Mouse (Mus musculus) hindbrain, postnatal 0 days (tissue): ENCODE data around the gene Fam92b. TPM values are rescaled to one million over a fixed set of nuclear protein-coding genes. Genes with fewer than 3 reads are reported as not detected.

Experiments used
- ATAC-seq: fragments of 200-750 bp; cut with Nextera tagmentation; 2 replicates; pipeline ENCODE4 v1.8.0; 2017; ENCODE audit warnings: mild to moderate bottlenecking, moderate TSS enrichment, moderate library complexity
- DNase-seq: peaks from one replicate; pipeline ENCODE4 v3.0.0-alpha.2; 2015; ENCODE audit warnings: low spot score
- H3K27ac ChIP-seq: fragments of 300-500 bp; sonication (generic); 2 replicates; pipeline ENCODE4 v1.5.1; 2014; ENCODE audit warnings: mild to moderate bottlenecking
- H3K27me3 ChIP-seq: fragments of 300-500 bp; sonication (generic); 2 replicates; pipeline ENCODE4 v1.6.1; 2014; ENCODE audit warnings: low read length, mixed read lengths; ENCODE audit not compliant: insufficient read depth
- H3K36me3 ChIP-seq: fragments of 300-500 bp; sonication (generic); 2 replicates; pipeline ENCODE4 v1.6.1; 2014; ENCODE audit warnings: low read length, mixed read lengths; ENCODE audit not compliant: insufficient read depth
- H3K4me1 ChIP-seq: fragments of 300-500 bp; sonication (generic); 2 replicates; pipeline ENCODE4 v1.6.1; 2014; ENCODE audit warnings: antibody characterized with exemption, low read length, mixed read lengths; ENCODE audit not compliant: insufficient read depth
- H3K4me2 ChIP-seq: fragments of 300-500 bp; sonication (generic); 2 replicates; pipeline ENCODE4 v1.6.1; 2014; ENCODE audit warnings: low read depth, mild to moderate bottlenecking, low read length, moderate library complexity, mixed read lengths
- H3K4me3 ChIP-seq: fragments of 300-500 bp; sonication (generic); 2 replicates; pipeline ENCODE4 v1.5.1; 2014; ENCODE audit warnings: low read length
- H3K9ac ChIP-seq: fragments of 300-500 bp; sonication (generic); replicated peaks from 2 replicates; pipeline ENCODE4 v1.6.1; 2014; ENCODE audit warnings: mild to moderate bottlenecking, low read length, moderate library complexity, mixed read lengths
- H3K9me3 ChIP-seq: fragments of 300-500 bp; sonication (generic); 2 replicates; pipeline ENCODE4 v1.6.1; 2016; ENCODE audit warnings: low read length, mixed read lengths
- CTCF ChIP-seq: IDR thresholded peaks from 2 replicates; pipeline ENCODE4 v1.5.1; 2016; ENCODE audit warnings: antibody characterized with exemption, control low read depth, low read depth
- WGBS: fragments of 180-500 bp; shearing (Covaris S2); extraction: QIAGEN DNeasy Blood & Tissue Kit; methylation state at CpG from one replicate; pipeline ENCODE4 v1.1.7; 2014; 5-methylcytosine and 5-hydroxymethylcytosine counted together
- polyA plus RNA-seq: library from polyadenylated mRNA; unstranded; fragments of >200 nt; fragmentation: Nextera tagmentation; extraction: Ambion mirVana; gene quantifications from 2 replicates; pipeline ENCODE4 v1.2.1, GENCODE M21; 2015
- total RNA-seq: library from RNA; depleted of rRNA; stranded (reverse); fragments of >200 nt; gene quantifications from 2 replicates; pipeline ENCODE4 v1.2.3, GENCODE M21; 2014

Gene Fam92b
- total and polyA plus RNA-seq, 2 experiments from 2014 or later: 1.2 to 2.0 TPM

GRCm38 (mm10) chr8:120173195-120173594 lies 4.1 kb downstream of the Fam92b start:
- no peak for ATAC-seq

DNA sequence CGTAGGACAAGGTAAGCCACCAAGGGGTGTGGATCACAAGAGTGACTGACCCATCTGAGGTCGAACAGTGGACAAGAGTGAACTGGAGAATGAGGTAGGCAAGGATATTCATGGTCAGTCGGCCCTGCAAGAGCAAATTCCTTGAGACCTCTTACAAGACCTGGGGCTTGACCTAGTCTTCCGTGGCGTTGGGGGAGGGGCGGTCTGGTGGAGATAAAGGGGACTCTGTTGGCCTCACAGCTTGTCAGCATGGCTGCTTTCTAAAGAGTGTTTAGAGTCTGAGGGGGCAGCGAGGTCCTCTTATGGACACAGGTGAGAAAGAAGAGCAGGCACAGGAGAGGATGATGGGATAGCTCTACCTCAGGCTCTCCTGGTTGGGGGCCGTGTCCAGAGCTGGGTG lies 8.1 kb downstream of the Fam92b start:
- no peak for TF ChIP-seq CTCF
- peaks cover 13% of the 10 kb centered on the region for H3K4me1 ChIP-seq
- no peak for ATAC-seq
- H3K4me2 ChIP-seq: no peak overlapping the region
- DNase-seq: no peak
- no peaks in the 10 kb centered on the region for H3K36me3 ChIP-seq
- no peak overlapping the region for H3K27ac ChIP-seq
- no peak overlapping the region for H3K9ac ChIP-seq
- no peaks in the 10 kb centered on the region for H3K27me3 ChIP-seq
- H3K9me3 ChIP-seq: no peaks in the 10 kb centered on the region
- 43% methylated on average over 8 of the region's 8 CpGs for WGBS
- no peak overlapping the region for H3K4me3 ChIP-seq

More at GRCm38 (mm10) chr8:120173195-120173594, 4.1 kb downstream of the Fam92b start:
- no peak overlapping the region for H3K4me2 ChIP-seq
- no peaks in the 10 kb centered on the region for H3K9me3 ChIP-seq
- no peak overlapping the region for H3K9ac ChIP-seq
- TF ChIP-seq CTCF: no peak
- no peak overlapping the region for H3K27ac ChIP-seq
- DNase-seq: no peak
- H3K27me3 ChIP-seq: no peaks in the 10 kb centered on the region
- no peaks in the 10 kb centered on the region for H3K36me3 ChIP-seq
- no peak overlapping the region for H3K4me3 ChIP-seq
- peaks cover 22% of the 10 kb centered on the region for H3K4me1 ChIP-seq
- 61% methylated on average over 1 of the region's 1 CpGs for WGBS

DNA sequence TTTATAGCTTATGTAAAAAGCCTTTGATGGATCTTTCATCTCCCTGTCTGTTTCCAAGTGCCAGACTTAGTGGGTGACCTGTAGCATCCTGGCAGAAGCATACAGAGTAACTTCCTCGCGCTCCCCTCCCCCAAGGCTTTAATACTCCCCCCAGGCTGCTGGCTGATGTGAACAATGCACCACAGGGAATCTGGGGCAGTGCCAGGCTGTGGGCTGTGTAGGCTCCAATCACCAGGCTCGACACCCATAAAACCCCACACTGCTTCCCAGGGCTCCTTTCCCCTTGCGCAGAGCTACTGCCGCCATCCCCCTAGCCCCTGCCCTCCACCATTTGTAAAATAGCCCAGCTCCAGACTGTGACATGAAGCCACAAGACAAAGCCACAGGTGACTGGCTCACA lies 9.4 kb downstream of the Fam92b start:
- no peak for TF ChIP-seq CTCF
- H3K27me3 ChIP-seq: no peaks in the 10 kb centered on the region
- H3K4me1 ChIP-seq: peaks cover 13% of the 10 kb centered on the region
- 0 out of 2 replicates have a peak overlapping the region, but pooled peaks have one; percentile 9 for H3K9ac ChIP-seq
- 28% methylated on average over 5 of the region's 5 CpGs for WGBS
- no peak overlapping the region for H3K4me3 ChIP-seq
- H3K27ac ChIP-seq: peak overlapping the region; percentile 56; the same call in 1 of the 2 replicates
- ATAC-seq (peak; percentile 13; the same call in 1 of the 2 replicates), DNase-seq (peak; percentile 39)
- no peaks in the 10 kb centered on the region for H3K36me3 ChIP-seq
- H3K9me3 ChIP-seq: no peaks in the 10 kb centered on the region
- no peak overlapping the region for H3K4me2 ChIP-seq

GRCm38 (mm10) chr8:120167136-120167535 lies 10.1 kb downstream of the Fam92b start:
- Histone ChIP-seq H3K4me1 (peaks cover 13% of the 10 kb centered on the region), H3K27ac (no peak overlapping the region), H3K27me3 (no peaks in the 10 kb centered on the region), H3K9ac (no peak overlapping the region), H3K4me2 (no peak overlapping the region), H3K36me3 (no peaks in the 10 kb centered on the region; the same call in none of the 2 replicates), H3K4me3 (no peak overlapping the region), H3K9me3 (no peaks in the 10 kb centered on the region)
- 64% methylated on average over 8 of the region's 8 CpGs for WGBS
- ATAC-seq: no peak
- TF ChIP-seq CTCF: no peak
- DNase-seq: no peak

DNA sequence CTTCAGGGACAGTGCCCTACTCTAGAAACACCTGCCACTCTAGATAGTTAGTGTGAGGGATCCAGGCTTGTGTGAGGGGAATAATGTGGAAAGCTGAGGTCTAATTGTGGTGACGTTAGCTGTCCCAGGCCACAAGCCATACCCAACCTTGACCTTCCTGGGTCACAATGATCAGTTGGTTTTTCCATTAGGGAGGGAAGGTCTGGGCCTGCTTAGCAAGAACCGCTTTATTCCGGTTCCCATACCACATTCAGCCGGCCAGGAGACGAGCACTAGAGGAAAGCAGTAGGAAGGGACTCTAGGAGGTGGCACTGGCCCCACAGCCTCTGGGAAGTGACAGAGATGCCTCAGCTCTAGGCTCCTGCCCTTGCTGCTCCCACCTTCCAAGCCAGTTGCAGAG lies 13.2 kb downstream of the Fam92b start:
- DNase-seq: no peak
- 89% methylated on average over 5 of the region's 5 CpGs for WGBS
- ATAC-seq: no peak
- H3K27me3 ChIP-seq: no peaks in the 10 kb centered on the region
- H3K9ac ChIP-seq: no peak overlapping the region; the same call in 1 of the 2 replicates
- no peaks in the 10 kb centered on the region for H3K9me3 ChIP-seq
- H3K4me3 ChIP-seq: no peak overlapping the region
- no peak overlapping the region for H3K4me2 ChIP-seq
- H3K4me1 ChIP-seq: peaks cover 16% of the 10 kb centered on the region
- TF ChIP-seq CTCF: no peak
- no peak overlapping the region for H3K27ac ChIP-seq
- peaks cover 3% of the 10 kb centered on the region for H3K36me3 ChIP-seq

- Histone ChIP-seq H3K27ac (no peak overlapping the region), H3K4me1 (peaks cover 14% of the 10 kb centered on the region), H3K4me2 (no peak overlapping the region), H3K27me3 (no peaks in the 10 kb centered on the region), H3K9me3 (no peaks in the 10 kb centered on the region), H3K36me3 (peaks cover 3% of the 10 kb centered on the region), H3K9ac (no peak overlapping the region), H3K4me3 (no peak overlapping the region)
- no peak for TF ChIP-seq CTCF
- no peak for ATAC-seq
- DNase-seq: no peak
- WGBS: 67% methylated on average over 8 of the region's 8 CpGs
Observed at GRCm38 (mm10) chr8:120163376-120163775, 13.9 kb downstream of the Fam92b start.

DNA sequence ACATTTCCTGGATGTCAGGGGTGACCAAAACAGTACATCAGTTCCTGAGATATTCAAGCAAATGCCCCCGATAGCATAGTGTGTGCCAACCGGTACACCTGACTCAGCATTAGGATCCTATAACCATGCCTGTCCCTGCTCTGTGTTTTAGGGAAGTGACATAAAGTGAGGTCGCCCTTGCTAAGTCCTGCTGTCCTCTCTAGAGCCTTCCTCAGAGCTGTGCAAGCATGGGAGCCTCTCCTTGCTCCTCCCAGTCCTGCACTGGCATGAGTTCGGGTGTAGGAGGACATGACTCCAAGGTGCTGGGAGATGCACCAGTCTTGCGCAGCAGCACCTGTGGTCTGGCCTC lies 14.9 kb downstream of the Fam92b start:
- no peak overlapping the region for H3K4me3 ChIP-seq
- peaks cover 4% of the 10 kb centered on the region for H3K4me1 ChIP-seq
- H3K27me3 ChIP-seq: no peaks in the 10 kb centered on the region
- no peak overlapping the region for H3K4me2 ChIP-seq
- DNase-seq (no peak), ATAC-seq (no peak)
- no peaks in the 10 kb centered on the region for H3K9me3 ChIP-seq
- H3K36me3 ChIP-seq: peaks cover 3% of the 10 kb centered on the region
- H3K27ac ChIP-seq: no peak overlapping the region
- no peak overlapping the region for H3K9ac ChIP-seq
- TF ChIP-seq CTCF: no peak
- 91% methylated on average over 5 of the region's 5 CpGs for WGBS
